Mouse (Mus musculus): ENCODE data around the gene Ccdc137.

DNA sequence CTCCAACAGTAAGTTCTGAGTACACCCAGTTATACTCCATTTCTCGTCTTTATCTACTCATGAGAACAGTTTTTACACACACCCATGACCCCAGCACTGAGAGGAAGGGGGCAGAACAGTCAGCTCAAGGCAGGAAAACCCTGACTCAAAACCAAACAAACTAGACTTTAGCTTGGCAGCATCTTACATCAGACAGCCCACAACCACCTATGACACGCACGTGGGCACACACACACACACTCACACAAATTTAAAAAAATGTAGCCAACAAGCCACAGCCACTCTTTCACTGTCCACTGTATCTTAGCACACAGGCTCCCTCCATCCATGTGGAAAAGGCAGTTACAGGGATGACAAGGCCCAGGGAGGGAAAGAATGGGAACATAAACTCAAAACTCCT is 31.2 kb upstream of the Ccdc137 start:
- TF ChIP-seq CTCF (conservative IDR thresholded peaks at IDR 0.05; ENCODE audit: insufficient read depth, insufficient read length, low read depth, low read length): no peak
- no peak for TF ChIP-seq POLR2A (IDR thresholded peaks at IDR 0.05; ENCODE audit: low read depth, low read length)
